9 mouse cellular contexts compared by ENCODE assay signal in the genomic region with DNA sequence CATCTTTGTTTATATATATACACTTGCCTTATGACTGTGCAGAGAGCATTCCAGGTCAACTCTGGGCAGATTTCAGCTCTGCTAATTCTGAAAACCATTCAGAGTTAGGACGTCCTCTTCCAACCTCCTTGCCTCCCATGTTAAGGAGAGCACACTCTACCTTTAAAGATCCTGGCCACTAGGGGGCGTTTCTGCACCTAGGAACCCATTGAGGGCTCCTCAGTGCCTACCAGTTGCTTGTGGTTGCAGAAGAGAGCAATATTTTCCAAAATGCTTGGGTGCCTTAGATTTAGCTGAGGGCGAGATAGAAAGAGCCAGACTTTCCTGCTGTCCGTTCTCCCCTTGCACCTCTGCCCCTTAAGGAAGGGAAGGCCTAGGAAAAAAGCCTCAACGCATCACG. TPM values are rescaled to one million over a fixed set of nuclear protein-coding genes. Genes with fewer than 3 reads are reported as not detected.
DNase-seq lines count a peak whose midpoint lies in the region; ATAC-seq and TF ChIP-seq lines count a peak whose summit lies in the region.
"Had no signal": no experiment of that assay in that cellular context is flagged by ENCODE, and none has a peak within 500 bp of the region (broad histone marks: within the 10 kb centered on the region; RNA-seq: fewer than 3 reads in every experiment).

No protein-coding gene starts in this region.

- H3K79me2 ChIP-seq in CH12.LX (replicated peaks; ENCODE audit: control insufficient read depth, extremely low read depth, insufficient read depth, poor library complexity, severe bottlenecking), result no peaks in the 10 kb centered on the region

- in situ Hi-C loops in CH12.LX (cut with MboI; ENCODE audit: low pct_ligation_motif_present, low pct_unique_long_range_greater_than_20kb, low sequenced_read_pairs), result no loop called here

- H3K4me3 ChIP-seq in layer of hippocampus, adult 2 months, result no peak overlapping the region
- H3K4me3 ChIP-seq in CH12.LX (replicated peaks in 1 of 3; ENCODE audit: low read depth in 2 of 3, low read length in 2 of 3, poor library complexity in 1 of 3), result no peak overlapping the region
- H3K4me3 ChIP-seq in limb, embryonic 10.5 days, result no peak overlapping the region
- no peak overlapping the region for H3K4me3 ChIP-seq in neural tube, embryonic 14.5 days (ENCODE audit: low read depth, low read length)
- H3K4me3 ChIP-seq: erythroblast, embryonic 14.5 days had no signal

- no peak overlapping the region for H3K27ac ChIP-seq in layer of hippocampus, adult 2 months
- H3K27ac ChIP-seq in CH12.LX (ENCODE audit: insufficient read depth, low read depth), result no peak overlapping the region
- no peak overlapping the region for H3K27ac ChIP-seq in limb, embryonic 10.5 days
- H3K27ac ChIP-seq in neural tube, embryonic 14.5 days (ENCODE audit: low read depth, low read length), result no peak overlapping the region

- WGBS in limb, embryonic 10.5 days, result 67% methylated on average over 6 of the region's 6 CpGs
- WGBS in neural tube, embryonic 14.5 days, result 61% methylated on average over 6 of the region's 6 CpGs

- DNase-seq in layer of hippocampus, adult 2 months (ENCODE audit: low spot score in 2 of 2), result peak in 1 of 2 experiments; percentile 75
- no peak for DNase-seq in layer of hippocampus, adult 9-11 months
- DNase-seq in CH12.LX (ENCODE audit: extremely low read depth), result peak; percentile 88
- DNase-seq in adrenal gland, postnatal 36 days, result peak; percentile 66 to 81
- peak; percentile 73 for DNase-seq in limb, embryonic 10.5 days (ENCODE audit: low spot score)
- DNase-seq in urinary bladder, postnatal 36 days (ENCODE audit: low spot score in 2 of 2), result no peak

- peaks cover 4% of the 10 kb centered on the region in 2 experiments; a peak in 2 of 4 replicates for H3K4me1 ChIP-seq in CH12.LX (ENCODE audit: control insufficient read depth in 1 of 2, insufficient read depth in 2 of 2)
- H3K4me1 ChIP-seq in limb, embryonic 10.5 days, result no peaks in the 10 kb centered on the region
- H3K4me1 ChIP-seq in neural tube, embryonic 14.5 days (ENCODE audit: control insufficient read depth, insufficient read depth, low read length), result no peaks in the 10 kb centered on the region

- TF ChIP-seq POLR2A in CH12.LX (IDR thresholded peaks at IDR 0.05; ENCODE audit: low read depth, low read length), result no peak

- H3K36me3 ChIP-seq in CH12.LX (replicated peaks in 1 of 2; ENCODE audit: control insufficient read depth in 1 of 2, insufficient read depth in 1 of 2, low read length in 1 of 2), result peaks cover 16 to 25% of the 10 kb centered on the region in 2 experiments
- peaks cover 87% of the 10 kb centered on the region for H3K36me3 ChIP-seq in limb, embryonic 10.5 days
- peaks cover 46% of the 10 kb centered on the region for H3K36me3 ChIP-seq in neural tube, embryonic 14.5 days (ENCODE audit: control insufficient read depth, insufficient read depth, low read length)

- dilution Hi-C loops in CH12.LX (cut with MboI; ENCODE audit: extremely low pct_ligation_motif_present, extremely low pct_unique_long_range_greater_than_20kb, low sequenced_read_pairs), result no loop called here

- no peak overlapping the region for H3K9ac ChIP-seq in CH12.LX (ENCODE audit: insufficient read depth, low read depth)
- no peak overlapping the region for H3K9ac ChIP-seq in neural tube, embryonic 14.5 days (replicated peaks; ENCODE audit: low read depth, low read length)

- H3K27me3 ChIP-seq in CH12.LX (replicated peaks), result no peaks in the 10 kb centered on the region
- H3K27me3 ChIP-seq in limb, embryonic 10.5 days (ENCODE audit: low read depth, poor library complexity, severe bottlenecking), result no peaks in the 10 kb centered on the region
- no peaks in the 10 kb centered on the region for H3K27me3 ChIP-seq in neural tube, embryonic 14.5 days (ENCODE audit: control insufficient read depth, insufficient read depth, low read length)

- no peak for TF ChIP-seq EP300 in CH12.LX (IDR thresholded peaks at IDR 0.05; ENCODE audit: low read length)

- TF ChIP-seq CTCF in layer of hippocampus, adult 2 months (conservative IDR thresholded peaks at IDR 0.05), result peak; percentile 86
- peak; percentile 92 to 94 for TF ChIP-seq CTCF in CH12.LX (conservative IDR thresholded peaks at IDR 0.05 in 1 of 2, IDR thresholded peaks at IDR 0.05 in 1 of 2; ENCODE audit: low read depth in 2 of 2, low read length in 2 of 2)

- 0 out of 2 replicates have a peak, but pooled peaks have one; percentile 66 for ATAC-seq in erythroblast, adult 5-6 weeks (replicated peaks; ENCODE audit: low FRiP score, poor library complexity, severe bottlenecking)
- peak; percentile 41; the same call in 1 of the 2 replicates for ATAC-seq in neural tube, embryonic 14.5 days (ENCODE audit: low read depth)

- no peaks in the 10 kb centered on the region for H3K9me3 ChIP-seq in CH12.LX (replicated peaks; ENCODE audit: low read length)
- no peaks in the 10 kb centered on the region for H3K9me3 ChIP-seq in limb, embryonic 10.5 days (replicated peaks)
- H3K9me3 ChIP-seq in neural tube, embryonic 14.5 days (ENCODE audit: control insufficient read depth, low read length), result no peaks in the 10 kb centered on the region

- H3K4me2 ChIP-seq in CH12.LX (ENCODE audit: insufficient read depth, low read depth, poor library complexity, severe bottlenecking), result no peak overlapping the region
- no peak overlapping the region for H3K4me2 ChIP-seq in neural tube, embryonic 14.5 days (ENCODE audit: low read depth, low read length)

- TF ChIP-seq RAD21 in CH12.LX (IDR thresholded peaks at IDR 0.05; ENCODE audit: low read depth, low read length), result peak; percentile 88

TF ChIP-seq in CH12.LX, 34 proteins besides CTCF, POLR2A, EP300 and RAD21:
- TF ChIP-seq SMC3 (IDR thresholded peaks at IDR 0.05; ENCODE audit: low read depth, low read length) (peak; percentile 89), MYC (IDR thresholded peaks at IDR 0.05; ENCODE audit: low read depth, low read length) (no peak)

RNA-seq across cellular contexts. Expression of a gene that starts 13.8 kb away (rescaled TPM):
- total RNA-seq in layer of hippocampus, adult 2 months (2021), result 10 to 100 TPM; 79.5 to 82.7 TPM
- 2.9 and 6.7 TPM in 2 replicates for total RNA-seq in CH12.LX (2012; rRNA removed)
- 1.4 and 2.3 TPM in 2 replicates for total RNA-seq in CH12.LX (2014; rRNA removed)
- polyA plus RNA-seq in CH12.LX (2012; ENCODE audit: insufficient read length, low read depth), result 2.4 TPM in 2 replicates
- 10 to 100 TPM; 18.7 to 60.1 TPM for total RNA-seq in adrenal gland, postnatal 36 days (2021)
- total RNA-seq in erythroblast, adult 5-6 weeks (2015; ENCODE audit: low replicate concordance), result not detected in 2 replicates
- 0.84 TPM in 1 of 2 replicates, not detected in the other for total RNA-seq in erythroblast, adult 5-6 weeks (2017; ENCODE audit: low replicate concordance)
- polyA plus RNA-seq in limb, embryonic 10.5 days (2016; fragmentation: Nextera tagmentation; extraction: Ambion mirVana), result 5.4 and 6.9 TPM in 2 replicates
- 1.0 and 2.4 TPM in 2 replicates for polyA plus RNA-seq in neural tube, embryonic 14.5 days (2014; fragmentation: Nextera tagmentation; extraction: Ambion mirVana)

RNA-seq across cellular contexts. Expression of a gene that starts 36.4 kb away (rescaled TPM):
- 10 to 100 TPM; 85.1 to 87.8 TPM for total RNA-seq in layer of hippocampus, adult 2 months (2021)
- 3.3 and 4.8 TPM in 2 replicates for total RNA-seq in CH12.LX (2012; rRNA removed)
- 2.6 and 2.9 TPM in 2 replicates for total RNA-seq in CH12.LX (2014; rRNA removed)
- polyA plus RNA-seq in CH12.LX (2012; ENCODE audit: insufficient read length, low read depth), result 2.7 TPM in 2 replicates
- 1 to 10 TPM; 8.5 to 9.3 TPM for total RNA-seq in adrenal gland, postnatal 36 days (2021)
- 0.38 and 0.84 TPM in 2 replicates for total RNA-seq in erythroblast, adult 5-6 weeks (2015; ENCODE audit: low replicate concordance)
- total RNA-seq in erythroblast, adult 5-6 weeks (2017; ENCODE audit: low replicate concordance), result 2.6 and 2.9 TPM in 2 replicates
- 5.0 and 5.7 TPM in 2 replicates for polyA plus RNA-seq in limb, embryonic 10.5 days (2016; fragmentation: Nextera tagmentation; extraction: Ambion mirVana)
- polyA plus RNA-seq in neural tube, embryonic 14.5 days (2014; fragmentation: Nextera tagmentation; extraction: Ambion mirVana), result 27.6 and 28.0 TPM in 2 replicates

RNA-seq across cellular contexts. Expression of a gene that starts 43.8 kb away (rescaled TPM):
- 10 to 100 TPM; 39.8 to 54.8 TPM for total RNA-seq in layer of hippocampus, adult 2 months (2021)
- total RNA-seq in CH12.LX (2012; rRNA removed) (0.42 and 0.89 TPM in 2 replicates), CH12.LX (2014; rRNA removed) (0.57 and 0.60 TPM in 2 replicates)
- 1.1 and 1.6 TPM in 2 replicates for polyA plus RNA-seq in CH12.LX (2012; ENCODE audit: insufficient read length, low read depth)
- 1,000 to 10,000 TPM in 1 of 2 experiments, 100 to 1,000 TPM in 1; 924 to 1,160 TPM for total RNA-seq in adrenal gland, postnatal 36 days (2021)
- total RNA-seq in erythroblast, adult 5-6 weeks (2015; ENCODE audit: low replicate concordance), result 3.3 and 11.3 TPM in 2 replicates
- 6.0 and 15.7 TPM in 2 replicates for total RNA-seq in erythroblast, adult 5-6 weeks (2017; ENCODE audit: low replicate concordance)
- 4.1 and 7.1 TPM in 2 replicates for polyA plus RNA-seq in limb, embryonic 10.5 days (2016; fragmentation: Nextera tagmentation; extraction: Ambion mirVana)
- 4.8 and 5.3 TPM in 2 replicates for polyA plus RNA-seq in neural tube, embryonic 14.5 days (2014; fragmentation: Nextera tagmentation; extraction: Ambion mirVana)

Comparison
In these comparisons a context has a peak if more than half of its experiments do, and no peak if none do; other contexts are left out.
1. DNase-seq: peak in CH12.LX (single experiment), adrenal gland, postnatal 36 days (2 of 2) and limb, embryonic 10.5 days (single experiment); none in layer of hippocampus, adult 9-11 months (single experiment) and urinary bladder, postnatal 36 days (0 of 2).
2. RNA of a gene that starts 36.4 kb away (total RNA-seq): 85.1 to 87.8 TPM in layer of hippocampus, adult 2 months; 8.5 to 9.3 TPM in adrenal gland, postnatal 36 days, 2.6 to 4.8 TPM in CH12.LX and 0.38 to 2.9 TPM in erythroblast, adult 5-6 weeks; every median in the first group is over 4 times any median in the second.
3. RNA of a gene that starts 43.8 kb away (total RNA-seq): 924 to 1,160 TPM in adrenal gland, postnatal 36 days; 39.8 to 54.8 TPM in layer of hippocampus, adult 2 months, 3.3 to 15.7 TPM in erythroblast, adult 5-6 weeks and 0.42 to 0.89 TPM in CH12.LX; every median in the first group is over 10 times any median in the second.